Comparison of ENCODE assay signal across 14 mouse cellular contexts in the genomic region with DNA sequence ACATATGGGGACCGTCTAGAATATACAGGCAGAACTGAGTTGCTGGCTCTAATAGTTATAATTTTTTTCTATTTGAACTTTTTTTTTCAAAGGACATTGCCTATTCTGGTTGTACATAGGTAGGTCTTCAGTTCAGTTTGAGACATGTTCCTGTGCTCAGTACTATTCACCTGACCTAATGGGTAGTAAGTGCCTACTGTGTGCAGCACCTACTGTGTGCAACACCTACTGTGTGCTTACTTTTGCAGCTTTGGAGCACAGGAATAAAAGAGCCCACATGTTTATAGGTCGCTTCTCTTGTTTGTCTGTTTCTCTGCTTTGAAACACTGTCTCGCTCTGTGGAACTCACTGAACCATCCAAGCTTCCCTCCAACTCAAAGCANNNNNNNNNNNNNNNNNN.
DNase-seq lines count a peak whose midpoint lies in the region; ATAC-seq and TF ChIP-seq lines count a peak whose summit lies in the region.
"Had no signal": no experiment of that assay in that cellular context is flagged by ENCODE, and none has a peak within 500 bp of the region (broad histone marks: within the 10 kb centered on the region; RNA-seq: fewer than 3 reads in every experiment).

No protein-coding gene starts in this region.

- no peaks in the 10 kb centered on the region for H3K79me2 ChIP-seq in heart, adult 2 months (replicated peaks; ENCODE audit: control insufficient read depth, insufficient read depth, low read length)

- H3K27ac ChIP-seq in heart, embryonic 15.5 days = peak overlapping the region; percentile 66; the same call in 1 of the 2 replicates
- no peak overlapping the region; the same call in 1 of the 2 replicates for H3K27ac ChIP-seq in heart, adult 2 months
- no peak overlapping the region for H3K27ac ChIP-seq in neural tube, embryonic 13.5 days (replicated peaks)
- H3K27ac ChIP-seq in intestine, embryonic 14.5 days (ENCODE audit: low read depth) = peak overlapping the region; percentile 87
- no peak overlapping the region for H3K27ac ChIP-seq in stomach, embryonic 16.5 days (ENCODE audit: low read length)

- peaks cover 47% of the 10 kb centered on the region for H3K4me1 ChIP-seq in heart, embryonic 15.5 days (replicated peaks)
- no peaks in the 10 kb centered on the region; the same call in none of the 2 replicates for H3K4me1 ChIP-seq in heart, adult 2 months (ENCODE audit: control insufficient read depth, insufficient read depth, low read length)
- H3K4me1 ChIP-seq in neural tube, embryonic 13.5 days (replicated peaks) = peaks cover 54% of the 10 kb centered on the region
- H3K4me1 ChIP-seq in intestine, embryonic 14.5 days (replicated peaks; ENCODE audit: control insufficient read depth, insufficient read depth, low read length) = peaks cover 30% of the 10 kb centered on the region
- H3K4me1 ChIP-seq in stomach, embryonic 16.5 days (ENCODE audit: control insufficient read depth, insufficient read depth, low read length) = peaks cover 24% of the 10 kb centered on the region

- intact Hi-C loops in heart, adult 2 months (cut with DNase I) = no loop called here

- no peak for TF ChIP-seq CTCF in heart, adult 2 months (IDR thresholded peaks at IDR 0.05)

- ATAC-seq in heart, embryonic 15.5 days (replicated peaks; ENCODE audit: insufficient number of reproducible peaks, insufficient read depth, low FRiP score, low read depth) = no peak
- ATAC-seq in neural tube, embryonic 13.5 days (ENCODE audit: low read depth) = no peak
- no peak for ATAC-seq in intestine, embryonic 14.5 days (replicated peaks; ENCODE audit: low FRiP score, low TSS enrichment, low read depth)
- no peak for ATAC-seq in stomach, embryonic 16.5 days (ENCODE audit: insufficient read depth, low FRiP score)
- ATAC-seq in megakaryocyte, adult 5-6 weeks (ENCODE audit: poor library complexity, severe bottlenecking) = no peak
- ATAC-seq: CD4-positive, CD25-positive, alpha-beta regulatory T cell, adult 4 months had no signal

- H3K9ac ChIP-seq in heart, embryonic 15.5 days = no peak overlapping the region
- no peak overlapping the region for H3K9ac ChIP-seq in heart, adult 2 months (ENCODE audit: low read depth, low read length)
- H3K9ac ChIP-seq in neural tube, embryonic 13.5 days = no peak overlapping the region
- H3K9ac ChIP-seq in intestine, embryonic 14.5 days (ENCODE audit: low read length) = no peak overlapping the region
- no peak overlapping the region for H3K9ac ChIP-seq in stomach, embryonic 16.5 days (ENCODE audit: low read length)

- no peak for TF ChIP-seq POLR2A in heart, adult 2 months (IDR thresholded peaks at IDR 0.05; ENCODE audit: insufficient read depth, low read depth, low read length)

- H3K9me3 ChIP-seq in heart, embryonic 15.5 days (replicated peaks) = no peaks in the 10 kb centered on the region
- H3K9me3 ChIP-seq in neural tube, embryonic 13.5 days = no peaks in the 10 kb centered on the region
- no peaks in the 10 kb centered on the region for H3K9me3 ChIP-seq in intestine, embryonic 14.5 days (ENCODE audit: control insufficient read depth, low read length)
- no peaks in the 10 kb centered on the region for H3K9me3 ChIP-seq in stomach, embryonic 16.5 days (replicated peaks; ENCODE audit: control insufficient read depth, low read length)

- no peak for TF ChIP-seq EP300 in heart, adult 2 months (IDR thresholded peaks at IDR 0.05; ENCODE audit: insufficient read depth, low read depth, low read length)

- no peaks in the 10 kb centered on the region for H3K36me3 ChIP-seq in heart, embryonic 15.5 days
- peaks cover 5% of the 10 kb centered on the region for H3K36me3 ChIP-seq in heart, adult 2 months (ENCODE audit: control insufficient read depth, insufficient read depth, low read length)
- no peaks in the 10 kb centered on the region for H3K36me3 ChIP-seq in neural tube, embryonic 13.5 days
- no peaks in the 10 kb centered on the region for H3K36me3 ChIP-seq in intestine, embryonic 14.5 days (ENCODE audit: control insufficient read depth, insufficient read depth, low read length)
- no peaks in the 10 kb centered on the region for H3K36me3 ChIP-seq in stomach, embryonic 16.5 days (ENCODE audit: control insufficient read depth, insufficient read depth, low read length)

- WGBS in heart, embryonic 15.5 days = 82% methylated on average over 3 of the region's 3 CpGs
- 90% methylated on average over 3 of the region's 3 CpGs for WGBS in heart, adult 2 months
- 90% methylated on average over 3 of the region's 3 CpGs for WGBS in neural tube, embryonic 13.5 days
- WGBS in intestine, embryonic 14.5 days = 80% methylated on average over 3 of the region's 3 CpGs
- WGBS in stomach, embryonic 16.5 days = 79% methylated on average over 3 of the region's 3 CpGs

- H3K27me3 ChIP-seq in heart, embryonic 15.5 days = no peaks in the 10 kb centered on the region
- no peaks in the 10 kb centered on the region for H3K27me3 ChIP-seq in heart, adult 2 months (ENCODE audit: control insufficient read depth, insufficient read depth, low read length)
- no peaks in the 10 kb centered on the region for H3K27me3 ChIP-seq in neural tube, embryonic 13.5 days
- H3K27me3 ChIP-seq in intestine, embryonic 14.5 days (replicated peaks; ENCODE audit: control insufficient read depth, insufficient read depth, low read length) = no peaks in the 10 kb centered on the region
- no peaks in the 10 kb centered on the region for H3K27me3 ChIP-seq in stomach, embryonic 16.5 days (ENCODE audit: control insufficient read depth, insufficient read depth, low read length)

- no peak for DNase-seq in heart, adult 2 months
- no peak for DNase-seq in neural tube, embryonic 10.5 days (ENCODE audit: extremely low spot score, low spot score)
- DNase-seq in intestine, embryonic 14.5 days (ENCODE audit: low spot score) = no peak
- no peak for DNase-seq in embryo, embryonic 10 days (ENCODE audit: low spot score)
- DNase-seq: adrenal gland, postnatal 25 days; lung, postnatal 14 days; spleen, adult 18-20 months; thymus, postnatal 25 days had no signal

- H3K4me3 ChIP-seq in heart, embryonic 15.5 days = no peak overlapping the region; the same call in 1 of the 2 replicates
- no peak overlapping the region for H3K4me3 ChIP-seq in heart, adult 2 months
- no peak overlapping the region for H3K4me3 ChIP-seq in neural tube, embryonic 13.5 days
- peak overlapping the region; percentile 43 for H3K4me3 ChIP-seq in intestine, embryonic 14.5 days (ENCODE audit: low read depth, low read length)
- peak overlapping the region; percentile 49 for H3K4me3 ChIP-seq in stomach, embryonic 16.5 days (replicated peaks; ENCODE audit: low read length)
- H3K4me3 ChIP-seq: layer of hippocampus, adult 2 months had no signal

- no peak overlapping the region for H3K4me2 ChIP-seq in heart, embryonic 15.5 days
- H3K4me2 ChIP-seq in neural tube, embryonic 13.5 days = peak overlapping the region; percentile 40
- H3K4me2 ChIP-seq in intestine, embryonic 14.5 days (ENCODE audit: low read length) = peak overlapping the region; percentile 62
- H3K4me2 ChIP-seq in stomach, embryonic 16.5 days (ENCODE audit: low read depth, low read length) = peak overlapping the region; percentile 70

Comparison
In these comparisons a context has a peak if more than half of its experiments do, and no peak if none do; other contexts are left out.
1. H3K27ac ChIP-seq: peak in heart, embryonic 15.5 days (single experiment) and intestine, embryonic 14.5 days (single experiment); none in heart, adult 2 months (single experiment), neural tube, embryonic 13.5 days (single experiment) and stomach, embryonic 16.5 days (single experiment).
2. H3K4me3 ChIP-seq: peak in intestine, embryonic 14.5 days (single experiment) and stomach, embryonic 16.5 days (single experiment); none in heart, embryonic 15.5 days (single experiment), heart, adult 2 months (single experiment) and neural tube, embryonic 13.5 days (single experiment).